Mouse (Mus musculus): ENCODE measurements at regions not wholly inside any gene's neighbourhood (a gene's known extent, or its start where the extent isn't known, plus 50 kb on each side); places are given as distances from the start of the nearest gene placed in this dataset.

- Histone ChIP-seq H3K4me1 (ENCODE audit: control insufficient read depth, insufficient read depth, low read length) (no peaks in the 10 kb centered on the region), H3K27ac (ENCODE audit: insufficient read depth, low read depth, low read length) (no peak overlapping the region), H3K4me3 (ENCODE audit: insufficient read depth, low read depth, low read length) (no peak overlapping the region)
- 77% methylated on average over 6 of the region's 6 CpGs for WGBS
- TF ChIP-seq POLR2A (IDR thresholded peaks at IDR 0.05; ENCODE audit: insufficient read depth, low read depth, low read length) (no peak), CTCF (IDR thresholded peaks at IDR 0.05; ENCODE audit: insufficient read depth, low read depth, low read length) (no peak)
These were observed 675.4 kb upstream of the Tmem132c start for GRCm38 (mm10) chr5:126566226-126566625.

- Histone ChIP-seq H3K27ac (ENCODE audit: insufficient read depth, low read depth, low read length) (no peak overlapping the region), H3K4me3 (ENCODE audit: insufficient read depth, low read depth, low read length) (no peak overlapping the region), H3K4me1 (ENCODE audit: control insufficient read depth, insufficient read depth, low read length) (no peaks in the 10 kb centered on the region)
- TF ChIP-seq POLR2A (IDR thresholded peaks at IDR 0.05; ENCODE audit: insufficient read depth, low read depth, low read length) (no peak), CTCF (IDR thresholded peaks at IDR 0.05; ENCODE audit: insufficient read depth, low read depth, low read length) (no peak)
- WGBS, result 78% methylated on average over 2 of the region's 2 CpGs
These were observed 667.8 kb upstream of the Tmem132c start for GRCm38 (mm10) chr5:126573766-126574165.

- TF ChIP-seq POLR2A (IDR thresholded peaks at IDR 0.05; ENCODE audit: insufficient read depth, low read depth, low read length) (no peak), CTCF (IDR thresholded peaks at IDR 0.05; ENCODE audit: insufficient read depth, low read depth, low read length) (no peak)
- no peak overlapping the region for H3K4me3 ChIP-seq (ENCODE audit: insufficient read depth, low read depth, low read length)
- no peak overlapping the region for H3K27ac ChIP-seq (ENCODE audit: insufficient read depth, low read depth, low read length)
- WGBS, result 52% methylated on average over 12 of the region's 12 CpGs
- no peaks in the 10 kb centered on the region for H3K4me1 ChIP-seq (ENCODE audit: control insufficient read depth, insufficient read depth, low read length)
These were observed 643.8 kb upstream of the Tmem132c start for GRCm38 (mm10) chr5:126597786-126598330.

- Histone ChIP-seq H3K4me1 (ENCODE audit: control insufficient read depth, insufficient read depth, low read length) (no peaks in the 10 kb centered on the region), H3K27ac (ENCODE audit: insufficient read depth, low read depth, low read length) (no peak overlapping the region), H3K4me3 (ENCODE audit: insufficient read depth, low read depth, low read length) (no peak overlapping the region)
- 87% methylated on average over 5 of the region's 5 CpGs for WGBS
- TF ChIP-seq POLR2A (IDR thresholded peaks at IDR 0.05; ENCODE audit: insufficient read depth, low read depth, low read length), result no peak
- TF ChIP-seq CTCF (IDR thresholded peaks at IDR 0.05; ENCODE audit: insufficient read depth, low read depth, low read length), result no peak
These were observed 642.0 kb upstream of the Tmem132c start for GRCm38 (mm10) chr5:126599561-126599960.

- TF ChIP-seq CTCF (IDR thresholded peaks at IDR 0.05; ENCODE audit: insufficient read depth, low read depth, low read length) (no peak), POLR2A (IDR thresholded peaks at IDR 0.05; ENCODE audit: insufficient read depth, low read depth, low read length) (no peak)
- Histone ChIP-seq H3K4me3 (ENCODE audit: insufficient read depth, low read depth, low read length) (no peak overlapping the region), H3K4me1 (ENCODE audit: control insufficient read depth, insufficient read depth, low read length) (no peaks in the 10 kb centered on the region), H3K27ac (ENCODE audit: insufficient read depth, low read depth, low read length) (no peak overlapping the region)
- 81% methylated on average over 5 of the region's 5 CpGs for WGBS
These were observed 634.9 kb upstream of the Tmem132c start for GRCm38 (mm10) chr5:126606756-126607155.

GRCm38 (mm10) chr5:126612571-126612970 lies 629.0 kb upstream of the Tmem132c start:
- Histone ChIP-seq H3K4me1 (ENCODE audit: control insufficient read depth, insufficient read depth, low read length) (no peaks in the 10 kb centered on the region), H3K27ac (ENCODE audit: insufficient read depth, low read depth, low read length) (no peak overlapping the region), H3K4me3 (ENCODE audit: insufficient read depth, low read depth, low read length) (no peak overlapping the region)
- 81% methylated on average over 4 of the region's 4 CpGs for WGBS
- TF ChIP-seq POLR2A (IDR thresholded peaks at IDR 0.05; ENCODE audit: insufficient read depth, low read depth, low read length) (no peak), CTCF (IDR thresholded peaks at IDR 0.05; ENCODE audit: insufficient read depth, low read depth, low read length) (no peak)

GRCm38 (mm10) chr5:126622551-126622950 lies 619.1 kb upstream of the Tmem132c start:
- 83% methylated on average over 6 of the region's 6 CpGs for whole genome bisulfite sequencing
- no peak overlapping the region for H3K4me3 ChIP-seq (ENCODE audit: insufficient read depth, low read depth, low read length)
- TF ChIP-seq POLR2A (IDR thresholded peaks at IDR 0.05; ENCODE audit: insufficient read depth, low read depth, low read length) (no peak), CTCF (IDR thresholded peaks at IDR 0.05; ENCODE audit: insufficient read depth, low read depth, low read length) (no peak)
- H3K4me1 ChIP-seq (ENCODE audit: control insufficient read depth, insufficient read depth, low read length), result no peaks in the 10 kb centered on the region
- no peak overlapping the region for H3K27ac ChIP-seq (ENCODE audit: insufficient read depth, low read depth, low read length)

- Histone ChIP-seq H3K27ac (ENCODE audit: insufficient read depth, low read depth, low read length) (no peak overlapping the region), H3K4me3 (ENCODE audit: insufficient read depth, low read depth, low read length) (no peak overlapping the region), H3K4me1 (ENCODE audit: control insufficient read depth, insufficient read depth, low read length) (no peaks in the 10 kb centered on the region)
- 18% methylated on average over 6 of the region's 6 CpGs for WGBS
- TF ChIP-seq CTCF (IDR thresholded peaks at IDR 0.05; ENCODE audit: insufficient read depth, low read depth, low read length) (no peak), POLR2A (IDR thresholded peaks at IDR 0.05; ENCODE audit: insufficient read depth, low read depth, low read length) (no peak)
These were observed 618.4 kb upstream of the Tmem132c start for GRCm38 (mm10) chr5:126623205-126623604.

- Histone ChIP-seq H3K4me1 (ENCODE audit: control insufficient read depth, insufficient read depth, low read length) (no peaks in the 10 kb centered on the region), H3K4me3 (ENCODE audit: insufficient read depth, low read depth, low read length) (no peak overlapping the region), H3K27ac (ENCODE audit: insufficient read depth, low read depth, low read length) (no peak overlapping the region)
- no peak for TF ChIP-seq CTCF (IDR thresholded peaks at IDR 0.05; ENCODE audit: insufficient read depth, low read depth, low read length)
- TF ChIP-seq POLR2A (IDR thresholded peaks at IDR 0.05; ENCODE audit: insufficient read depth, low read depth, low read length), result no peak
- 50% methylated on average over 2 of the region's 2 CpGs for WGBS
These were observed 611.8 kb upstream of the Tmem132c start for GRCm38 (mm10) chr5:126629826-126630225.

- no peak overlapping the region for H3K27ac ChIP-seq (ENCODE audit: insufficient read depth, low read depth, low read length)
- 31% methylated on average over 7 of the region's 7 CpGs for WGBS
- TF ChIP-seq POLR2A (IDR thresholded peaks at IDR 0.05; ENCODE audit: insufficient read depth, low read depth, low read length) (no peak), CTCF (IDR thresholded peaks at IDR 0.05; ENCODE audit: insufficient read depth, low read depth, low read length) (no peak)
These were observed 591.2 kb upstream of the Tmem132c start for GRCm38 (mm10) chr5:126650415-126650814.

More at GRCm38 (mm10) chr5:126650415-126650814, 591.2 kb upstream of the Tmem132c start:
- Histone ChIP-seq H3K4me1 (ENCODE audit: control insufficient read depth, insufficient read depth, low read length) (0 out of 2 replicates have a peak, but pooled peaks cover 3% of the 10 kb centered on the region), H3K4me3 (ENCODE audit: insufficient read depth, low read depth, low read length) (no peak overlapping the region)
